8 mouse cellular contexts compared by ENCODE assay signal in the genomic region with DNA sequence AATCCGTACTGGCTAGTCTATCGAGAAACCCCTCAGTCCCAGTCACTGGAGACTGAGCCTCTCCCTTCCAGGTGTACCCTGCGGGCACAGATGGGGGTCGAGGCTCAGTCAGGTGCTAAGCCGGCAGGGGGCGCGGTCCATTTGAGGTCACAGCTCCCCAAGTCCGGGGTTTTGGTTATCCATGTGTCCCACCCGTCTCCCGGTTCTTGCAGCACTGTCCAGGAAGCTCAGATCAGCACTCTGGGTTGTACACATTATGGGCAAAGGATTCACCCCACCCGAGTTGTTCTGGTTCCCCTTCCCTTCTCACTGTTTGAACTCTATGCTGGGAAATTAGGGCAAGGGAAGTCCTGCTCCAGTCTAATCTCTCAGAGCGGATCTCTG. TPM values are rescaled to one million over a fixed set of nuclear protein-coding genes. Genes with fewer than 3 reads are reported as not detected.
DNase-seq lines count a peak whose midpoint lies in the region; ATAC-seq lines count a peak whose summit lies in the region.

No protein-coding gene starts in this region.

- peaks cover 24% of the 10 kb centered on the region for H3K27me3 ChIP-seq in lung, embryonic 15.5 days
- H3K27me3 ChIP-seq in embryonic facial prominence, embryonic 13.5 days: peaks cover 80% of the 10 kb centered on the region
- peaks cover 53% of the 10 kb centered on the region for H3K27me3 ChIP-seq in hindbrain, embryonic 15.5 days
- peaks cover 86% of the 10 kb centered on the region for H3K27me3 ChIP-seq in midbrain, embryonic 10.5 days (ENCODE audit: low read depth, poor library complexity, severe bottlenecking)

- ATAC-seq in lung, embryonic 15.5 days (ENCODE audit: borderline replicate concordance, extremely low read depth, low FRiP score, low TSS enrichment): no peak
- no peak for ATAC-seq in embryonic facial prominence, embryonic 13.5 days (ENCODE audit: insufficient number of reproducible peaks, insufficient read depth, low FRiP score, low TSS enrichment, low read depth)
- ATAC-seq in hindbrain, embryonic 15.5 days (ENCODE audit: low FRiP score, low read depth): no peak
- ATAC-seq in frontal cortex, adult (ENCODE audit: low TSS enrichment): no peak

- peak overlapping the region; percentile 48 for H3K4me3 ChIP-seq in lung, embryonic 15.5 days
- peak overlapping the region; percentile 45 for H3K4me3 ChIP-seq in embryonic facial prominence, embryonic 13.5 days
- H3K4me3 ChIP-seq in hindbrain, embryonic 15.5 days: peak overlapping the region; percentile 42
- H3K4me3 ChIP-seq in midbrain, embryonic 10.5 days: peak overlapping the region; percentile 59

- DNase-seq in lung, postnatal 10 days: no peak
- no peak for DNase-seq in midbrain, embryonic 10.5 days (ENCODE audit: low spot score)
- DNase-seq in adipocyte (ENCODE audit: low spot score): no peak
- no peak for DNase-seq in layer of hippocampus, postnatal 36 days

- no peak overlapping the region for H3K27ac ChIP-seq in lung, embryonic 15.5 days
- H3K27ac ChIP-seq in embryonic facial prominence, embryonic 13.5 days: no peak overlapping the region
- H3K27ac ChIP-seq in hindbrain, embryonic 15.5 days (replicated peaks): no peak overlapping the region
- H3K27ac ChIP-seq in midbrain, embryonic 10.5 days (replicated peaks): no peak overlapping the region

- H3K9me3 ChIP-seq in lung, embryonic 15.5 days: no peaks in the 10 kb centered on the region
- no peaks in the 10 kb centered on the region for H3K9me3 ChIP-seq in embryonic facial prominence, embryonic 13.5 days
- H3K9me3 ChIP-seq in hindbrain, embryonic 15.5 days: no peaks in the 10 kb centered on the region
- no peaks in the 10 kb centered on the region for H3K9me3 ChIP-seq in midbrain, embryonic 10.5 days (replicated peaks)

- H3K9ac ChIP-seq in lung, embryonic 15.5 days: no peak overlapping the region
- H3K9ac ChIP-seq in embryonic facial prominence, embryonic 13.5 days: no peak overlapping the region
- no peak overlapping the region for H3K9ac ChIP-seq in hindbrain, embryonic 15.5 days

- no peaks in the 10 kb centered on the region for H3K36me3 ChIP-seq in lung, embryonic 15.5 days
- H3K36me3 ChIP-seq in embryonic facial prominence, embryonic 13.5 days: no peaks in the 10 kb centered on the region
- no peaks in the 10 kb centered on the region for H3K36me3 ChIP-seq in hindbrain, embryonic 15.5 days
- no peaks in the 10 kb centered on the region for H3K36me3 ChIP-seq in midbrain, embryonic 10.5 days

- 1% methylated on average over 12 of the region's 12 CpGs for WGBS in lung, embryonic 15.5 days
- WGBS in embryonic facial prominence, embryonic 13.5 days: 1% methylated on average over 12 of the region's 12 CpGs
- WGBS in hindbrain, embryonic 15.5 days: 2% methylated on average over 12 of the region's 12 CpGs
- WGBS in midbrain, embryonic 10.5 days: 1% methylated on average over 12 of the region's 12 CpGs

- H3K4me1 ChIP-seq in lung, embryonic 15.5 days: peaks cover 68% of the 10 kb centered on the region
- H3K4me1 ChIP-seq in embryonic facial prominence, embryonic 13.5 days: peaks cover 52% of the 10 kb centered on the region
- H3K4me1 ChIP-seq in hindbrain, embryonic 15.5 days (replicated peaks): peaks cover 46% of the 10 kb centered on the region
- peaks cover 59% of the 10 kb centered on the region for H3K4me1 ChIP-seq in midbrain, embryonic 10.5 days

- H3K4me2 ChIP-seq in lung, embryonic 15.5 days: peak overlapping the region; percentile 93
- peak overlapping the region; percentile 87 for H3K4me2 ChIP-seq in embryonic facial prominence, embryonic 13.5 days
- peak overlapping the region; percentile 84 for H3K4me2 ChIP-seq in hindbrain, embryonic 15.5 days

RNA-seq across cellular contexts. Expression of a gene that starts 0.4 kb away (rescaled TPM):
- polyA plus RNA-seq in lung, embryonic 15.5 days (2015; fragmentation: Nextera tagmentation; extraction: Ambion mirVana): 6.4 and 6.7 TPM in 2 replicates
- polyA plus RNA-seq in embryonic facial prominence, embryonic 13.5 days (2015; fragmentation: Nextera tagmentation; extraction: Ambion mirVana): 2.9 TPM in 2 replicates
- 4.0 TPM in 2 replicates for polyA plus RNA-seq in hindbrain, embryonic 15.5 days (2015; fragmentation: Nextera tagmentation; extraction: Ambion mirVana)
- 5.8 and 7.1 TPM in 2 replicates for polyA plus RNA-seq in midbrain, embryonic 10.5 days (2016; fragmentation: Nextera tagmentation; extraction: Ambion mirVana)
- 1 to 10 TPM; 1.8 to 2.4 TPM for total RNA-seq in layer of hippocampus, postnatal 36 days (2021)

RNA-seq across cellular contexts. Expression of a gene that starts 12.4 kb away (rescaled TPM):
- polyA plus RNA-seq in lung, embryonic 15.5 days (2015; fragmentation: Nextera tagmentation; extraction: Ambion mirVana): 37.4 and 39.1 TPM in 2 replicates
- 29.9 and 31.6 TPM in 2 replicates for polyA plus RNA-seq in embryonic facial prominence, embryonic 13.5 days (2015; fragmentation: Nextera tagmentation; extraction: Ambion mirVana)
- polyA plus RNA-seq in hindbrain, embryonic 15.5 days (2015; fragmentation: Nextera tagmentation; extraction: Ambion mirVana): 55.1 and 56.7 TPM in 2 replicates
- 29.8 and 36.7 TPM in 2 replicates for polyA plus RNA-seq in midbrain, embryonic 10.5 days (2016; fragmentation: Nextera tagmentation; extraction: Ambion mirVana)
- total RNA-seq in layer of hippocampus, postnatal 36 days (2021): 10 to 100 TPM; 71.2 to 91.3 TPM
